Mouse (Mus musculus) G1E (cell line): ENCODE measurements around the gene Shkbp1.

Experiments used
- CTCF ChIP-seq: IDR thresholded peaks from 2 replicates; pipeline ENCODE4 v1.5.1; 2012; ENCODE audit warnings: low read depth, low read length, inconsistent platforms, mixed read lengths
- POLR2AphosphoS5 ChIP-seq: IDR thresholded peaks from 2 replicates; pipeline ENCODE4 v1.6.1; 2012; ENCODE audit warnings: low read depth, low read length, inconsistent platforms; ENCODE audit not compliant: insufficient replicate concordance
- TAL1 ChIP-seq: conservative IDR thresholded peaks from 2 replicates; pipeline ENCODE4 v1.6.1; 2012; ENCODE audit warnings: low read depth, low read length, inconsistent platforms, mixed read lengths

DNA sequence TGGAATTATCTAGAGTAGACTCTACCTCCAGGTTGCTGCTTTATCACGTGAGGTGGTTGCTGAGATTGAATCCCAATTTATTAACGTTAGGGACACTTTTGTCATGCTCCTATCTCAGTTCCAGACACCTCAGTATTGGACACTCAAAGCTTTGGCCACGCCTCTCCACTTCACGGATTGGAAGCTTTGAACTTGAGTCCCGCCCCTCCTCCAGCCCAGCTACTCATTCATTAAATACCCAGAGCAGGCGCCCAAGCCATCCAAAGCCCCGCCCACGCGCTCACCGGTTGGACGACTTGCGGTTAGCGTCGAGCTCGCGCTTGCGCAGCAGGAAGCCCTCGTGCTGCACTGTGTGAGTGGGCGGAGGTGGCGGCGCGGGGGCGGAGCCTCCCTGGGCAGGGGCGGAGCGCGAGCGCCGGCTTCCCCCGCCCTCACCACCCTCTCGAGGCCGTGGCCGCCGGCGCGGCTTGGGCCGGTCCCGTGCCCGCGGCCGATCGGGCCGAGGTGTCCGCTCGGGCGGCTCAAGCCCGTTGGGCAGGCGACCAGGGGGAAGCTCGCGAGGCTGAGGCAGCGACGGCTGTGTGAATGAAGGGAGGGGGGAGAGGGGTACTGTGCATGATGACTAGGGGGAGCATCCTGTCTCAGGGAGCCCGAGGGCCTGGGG lies 5.6 kb upstream of the Shkbp1 start:
- no peak for TF ChIP-seq POLR2AphosphoS5
- TF ChIP-seq CTCF, result no peak
- TF ChIP-seq TAL1, result no peak
